In genomic region chr8:70179082-70179481, GRCm38 (mm10) we compare ENCODE assay signal across 11 mouse cellular contexts. TPM values are rescaled to one million over a fixed set of nuclear protein-coding genes. Genes with fewer than 3 reads are reported as not detected.
DNase-seq lines count a peak whose midpoint lies in the region; ATAC-seq lines count a peak whose summit lies in the region.
"Had no signal": no experiment of that assay in that cellular context is flagged by ENCODE, and none has a peak within 500 bp of the region (broad histone marks: within the 10 kb centered on the region; RNA-seq: fewer than 3 reads in every experiment).

No protein-coding gene starts in this region.

- DNase-seq in kidney, postnatal 10 days, result peak; percentile 10
- no peak for DNase-seq in kidney, adult 9 months
- DNase-seq in 3T3-L1 (ENCODE audit: low read depth, low spot score), result peak; percentile 61
- DNase-seq in embryo, embryonic 11 days, result peak; percentile 33
- DNase-seq in spleen, postnatal 10 days (ENCODE audit: low spot score in 2 of 2), result no peak
- no peak for DNase-seq in layer of hippocampus, adult 18-20 months (ENCODE audit: low spot score in 2 of 2)
- DNase-seq in left cerebral cortex, postnatal 14 days (ENCODE audit: low spot score in 2 of 2), result no peak
- DNase-seq: thymus, adult 18-20 months had no signal

- intact Hi-C loops in left cerebral cortex, postnatal 14 days (cut with DNase I), result no loop called here

- ATAC-seq in CD4-positive, CD25-positive, alpha-beta regulatory T cell, adult 4 months, result peak; percentile 34
- ATAC-seq: Patski had no signal

RNA-seq across cellular contexts. Expression of gene Tmem161a, which starts 6.9 kb away (rescaled TPM):
- polyA plus RNA-seq in CD4-positive, CD25-positive, alpha-beta regulatory T cell, adult 4 months (2017; shearing (Covaris generic)), result 10 to 100 TPM; 25.3 to 54.7 TPM
- 10 to 100 TPM; 49.9 to 50.3 TPM for total RNA-seq in layer of hippocampus, adult 18-20 months (2021)
- total RNA-seq in left cerebral cortex, postnatal 14 days (2021), result 10 to 100 TPM; 51.3 to 53.2 TPM

RNA-seq across cellular contexts. Expression of gene Slc25a42, which starts 33.0 kb away (rescaled TPM):
- polyA plus RNA-seq in CD4-positive, CD25-positive, alpha-beta regulatory T cell, adult 4 months (2017; shearing (Covaris generic)), result 1 to 10 TPM; 6.2 to 9.7 TPM
- total RNA-seq in layer of hippocampus, adult 18-20 months (2021), result 10 to 100 TPM; 39.3 to 41.8 TPM
- 10 to 100 TPM; 32.7 to 34.5 TPM for total RNA-seq in left cerebral cortex, postnatal 14 days (2021)

RNA-seq across cellular contexts. Expression of gene Mef2b, which starts 39.6 kb away (rescaled TPM):
- polyA plus RNA-seq in CD4-positive, CD25-positive, alpha-beta regulatory T cell, adult 4 months (2017; shearing (Covaris generic)), result 1 to 10 TPM in 1 of 2 experiments, not detected in 1; 1.5 TPM
- total RNA-seq in layer of hippocampus, adult 18-20 months (2021), result under 1 TPM; 0.28 to 0.57 TPM
- not detected for total RNA-seq in left cerebral cortex, postnatal 14 days (2021)
- polyA plus RNA-seq: macrophage had no signal

RNA-seq across cellular contexts. Expression of gene Borcs8, which starts 39.8 kb away (rescaled TPM):
- polyA plus RNA-seq in CD4-positive, CD25-positive, alpha-beta regulatory T cell, adult 4 months (2017; shearing (Covaris generic)), result 10 to 100 TPM; 76.8 to 91.1 TPM
- total RNA-seq in layer of hippocampus, adult 18-20 months (2021), result 10 to 100 TPM; 45.3 to 47.7 TPM
- 10 to 100 TPM; 44.3 to 48.7 TPM for total RNA-seq in left cerebral cortex, postnatal 14 days (2021)

RNA-seq across cellular contexts. Expression of gene Rfxank, which starts 40.1 kb away (rescaled TPM):
- 10 to 100 TPM; 67.2 to 81.8 TPM for polyA plus RNA-seq in CD4-positive, CD25-positive, alpha-beta regulatory T cell, adult 4 months (2017; shearing (Covaris generic))
- total RNA-seq in layer of hippocampus, adult 18-20 months (2021), result 10 to 100 TPM; 16.0 to 16.4 TPM
- total RNA-seq in left cerebral cortex, postnatal 14 days (2021), result 1 to 10 TPM; 9.2 to 9.6 TPM

Comparison
In these comparisons a context has a peak if more than half of its experiments do, and no peak if none do; other contexts are left out.
1. DNase-seq: peak in kidney, postnatal 10 days (single experiment), 3T3-L1 (single experiment) and embryo, embryonic 11 days (single experiment); none in kidney, adult 9 months (single experiment), spleen, postnatal 10 days (0 of 2), layer of hippocampus, adult 18-20 months (0 of 2) and left cerebral cortex, postnatal 14 days (0 of 2).